Comparison of ENCODE assay signal across 10 mouse cellular contexts in genomic region chr11:121014896-121015300, GRCm38 (mm10). TPM values are rescaled to one million over a fixed set of nuclear protein-coding genes. Genes with fewer than 3 reads are reported as not detected.
DNase-seq lines count a peak whose midpoint lies in the region; ATAC-seq lines count a peak whose summit lies in the region.
"Had no signal": no experiment of that assay in that cellular context is flagged by ENCODE, and none has a peak within 500 bp of the region (broad histone marks: within the 10 kb centered on the region; RNA-seq: fewer than 3 reads in every experiment).

No protein-coding gene starts in this region.

- H3K9ac ChIP-seq in heart, embryonic 15.5 days = 0 out of 2 replicates have a peak overlapping the region, but pooled peaks have one; percentile 33
- no peak overlapping the region for H3K9ac ChIP-seq in stomach, embryonic 15.5 days

- ATAC-seq in heart, embryonic 15.5 days (replicated peaks; ENCODE audit: insufficient number of reproducible peaks, insufficient read depth, low FRiP score, low read depth) = peak; percentile 31; the same call in 1 of the 2 replicates
- ATAC-seq in stomach, embryonic 15.5 days (ENCODE audit: insufficient read depth, low FRiP score, low read depth) = peak; percentile 10; the same call in 1 of the 2 replicates

- no peaks in the 10 kb centered on the region for H3K36me3 ChIP-seq in heart, embryonic 15.5 days
- no peaks in the 10 kb centered on the region for H3K36me3 ChIP-seq in stomach, embryonic 15.5 days

- peak overlapping the region; percentile 43; the same call in 1 of the 2 replicates for H3K27ac ChIP-seq in heart, embryonic 15.5 days
- no peak overlapping the region for H3K27ac ChIP-seq in stomach, embryonic 15.5 days

- peak overlapping the region; percentile 64 for H3K4me2 ChIP-seq in heart, embryonic 15.5 days
- peak overlapping the region; percentile 48 for H3K4me2 ChIP-seq in stomach, embryonic 15.5 days

- no peaks in the 10 kb centered on the region for H3K9me3 ChIP-seq in heart, embryonic 15.5 days (replicated peaks)
- H3K9me3 ChIP-seq in stomach, embryonic 15.5 days = no peaks in the 10 kb centered on the region

- H3K27me3 ChIP-seq in heart, embryonic 15.5 days = no peaks in the 10 kb centered on the region
- no peaks in the 10 kb centered on the region for H3K27me3 ChIP-seq in stomach, embryonic 15.5 days (replicated peaks)

- WGBS in heart, embryonic 15.5 days = 35% methylated on average over 19 of the region's 19 CpGs
- 42% methylated on average over 19 of the region's 19 CpGs for WGBS in stomach, embryonic 15.5 days

- peak; percentile 43 to 49 for DNase-seq in layer of hippocampus, adult 18-20 months (ENCODE audit: low spot score in 2 of 2)
- no peak for DNase-seq in layer of hippocampus, adult 9-10 months (ENCODE audit: low spot score)
- peak; percentile 42 for DNase-seq in embryo, embryonic 11 days
- DNase-seq in kidney, postnatal 36 days = peak; percentile 41 to 42
- DNase-seq in mesoderm, embryonic 11.5 days (ENCODE audit: low read depth, low spot score) = peak; percentile 34
- DNase-seq in thymus, postnatal 14 days = no peak

- peaks cover 10% of the 10 kb centered on the region for H3K4me1 ChIP-seq in heart, embryonic 15.5 days (replicated peaks)
- peaks cover 8% of the 10 kb centered on the region for H3K4me1 ChIP-seq in stomach, embryonic 15.5 days

- H3K4me3 ChIP-seq in heart, embryonic 15.5 days = peak overlapping the region; percentile 36
- H3K4me3 ChIP-seq in stomach, embryonic 15.5 days (replicated peaks) = peak overlapping the region; percentile 27

RNA-seq across cellular contexts. Expression of gene Csnk1d, which starts 23.8 kb away (rescaled TPM):
- 100 to 1,000 TPM; 136 TPM for total RNA-seq in layer of hippocampus, adult 18-20 months (2021)
- 59.5 and 79.0 TPM in 2 replicates for polyA plus RNA-seq in heart, embryonic 15.5 days (2015; fragmentation: Nextera tagmentation; extraction: Ambion mirVana)
- polyA plus RNA-seq in stomach, embryonic 15.5 days (2015; fragmentation: Nextera tagmentation; extraction: Ambion mirVana) = 110 and 119 TPM in 2 replicates

RNA-seq across cellular contexts. Expression of gene Cd7, which starts 24.3 kb away (rescaled TPM):
- total RNA-seq in layer of hippocampus, adult 18-20 months (2021) = not detected
- 0.74 and 3.4 TPM in 2 replicates for polyA plus RNA-seq in heart, embryonic 15.5 days (2015; fragmentation: Nextera tagmentation; extraction: Ambion mirVana)
- polyA plus RNA-seq in stomach, embryonic 15.5 days (2015; fragmentation: Nextera tagmentation; extraction: Ambion mirVana) = 2.6 and 3.3 TPM in 2 replicates
- total RNA-seq: layer of hippocampus, postnatal 10 days had no signal

RNA-seq across cellular contexts. Expression of gene Sectm1b, which starts 48.5 kb away (rescaled TPM):
- not detected for total RNA-seq in layer of hippocampus, adult 18-20 months (2021)
- not detected in 2 replicates for polyA plus RNA-seq in heart, embryonic 15.5 days (2015; fragmentation: Nextera tagmentation; extraction: Ambion mirVana)
- polyA plus RNA-seq in stomach, embryonic 15.5 days (2015; fragmentation: Nextera tagmentation; extraction: Ambion mirVana) = 0.92 and 1.3 TPM in 2 replicates
- total RNA-seq: ES-E14; layer of hippocampus, postnatal 10 days had no signal

Comparison
In these comparisons a context has a peak if more than half of its experiments do, and no peak if none do; other contexts are left out.
1. DNase-seq: peak in layer of hippocampus, adult 18-20 months (2 of 2), embryo, embryonic 11 days (single experiment), kidney, postnatal 36 days (2 of 2) and mesoderm, embryonic 11.5 days (single experiment); none in layer of hippocampus, adult 9-10 months (single experiment) and thymus, postnatal 14 days (single experiment).